Mouse (Mus musculus): ENCODE data around the gene 4931406P16Rik. TPM values are rescaled to one million over a fixed set of nuclear protein-coding genes. Genes with fewer than 3 reads are reported as not detected.
"Not testable (repeated sequence)": the region's sequence is repeated elsewhere in the genome, so short reads cannot be mapped to it uniquely, and the experiment has no call there.

Gene 4931406P16Rik
- total RNA-seq, 2 experiments from 2014 or later = 41.8 to 48.2 TPM

DNA sequence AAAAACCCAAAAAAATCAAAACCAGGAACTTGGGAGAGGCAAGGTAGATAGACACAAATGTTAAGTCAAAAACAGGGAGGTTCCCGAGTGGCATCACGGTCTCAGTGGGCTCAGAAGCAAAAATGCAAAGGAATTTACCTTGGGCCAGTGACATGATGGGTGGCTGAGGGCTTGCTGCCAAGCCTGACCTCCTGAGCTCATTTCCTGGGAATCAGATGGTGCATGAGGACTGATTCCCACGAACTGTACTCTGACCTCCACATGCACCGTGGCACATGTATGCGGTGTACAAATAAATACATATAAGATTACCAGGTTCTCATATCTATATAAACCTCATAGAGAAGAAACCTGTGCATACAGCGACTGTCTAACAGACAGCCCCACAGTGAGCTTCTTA is 89.0 kb downstream of the 4931406P16Rik start:
- intact Hi-C loops (cut with DNase I; ENCODE audit: low total_unique reads) = no loop called here
- DNase-seq = no peak

DNA sequence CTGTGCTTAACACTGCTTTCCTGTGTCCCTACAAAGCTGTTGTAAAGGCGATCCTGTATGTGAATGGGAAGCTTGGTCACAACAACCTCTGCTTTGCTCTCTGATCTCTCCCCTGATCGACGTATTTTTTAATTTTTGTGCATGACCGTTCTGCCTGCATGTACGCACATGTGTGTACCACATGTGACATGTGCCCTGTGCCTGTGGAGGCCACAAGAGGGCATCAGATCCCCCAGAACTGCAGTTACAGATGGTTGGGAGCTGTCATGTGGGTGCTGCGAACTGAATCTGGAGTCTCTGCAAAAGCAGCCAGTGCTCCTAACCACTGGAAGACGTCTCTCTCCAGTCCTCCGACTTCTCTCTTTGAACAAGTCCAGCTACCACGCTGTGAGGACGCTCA is 91.0 kb downstream of the 4931406P16Rik start:
- intact Hi-C loops (cut with DNase I; ENCODE audit: low total_unique reads) = no loop called here
- DNase-seq = no peak

- DNase-seq = no peak
- intact Hi-C loops (cut with DNase I; ENCODE audit: low total_unique reads) = no loop called here
Measured at GRCm38 (mm10) chr7:34221594-34222250, 91.6 kb downstream of the 4931406P16Rik start.

GRCm38 (mm10) chr7:34218496-34218895 is 94.9 kb downstream of the 4931406P16Rik start:
- no peak for DNase-seq
- intact Hi-C loops (cut with DNase I; ENCODE audit: low total_unique reads) = no loop called here

DNA sequence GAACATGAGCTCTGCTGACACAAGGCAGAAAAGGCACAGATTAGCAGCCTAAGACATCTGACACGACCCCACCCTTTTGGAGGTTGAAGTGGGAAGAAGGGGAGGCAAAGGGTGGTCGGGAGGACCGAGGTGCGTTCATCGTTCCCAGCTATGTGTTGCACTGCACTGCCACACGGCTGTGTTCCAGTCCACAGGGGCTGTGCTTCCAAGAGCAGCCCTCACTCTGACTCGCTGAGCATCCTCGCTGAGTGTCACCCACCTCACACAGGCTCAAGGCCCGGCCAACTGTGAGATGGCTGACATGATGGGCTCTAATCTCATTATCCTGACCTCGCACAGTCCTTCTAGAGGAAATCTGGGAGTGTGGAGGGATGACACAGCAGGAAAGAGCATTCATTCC is 96.9 kb downstream of the 4931406P16Rik start:
- intact Hi-C loops (cut with DNase I; ENCODE audit: low total_unique reads) = no loop called here
- no peak for DNase-seq

DNA sequence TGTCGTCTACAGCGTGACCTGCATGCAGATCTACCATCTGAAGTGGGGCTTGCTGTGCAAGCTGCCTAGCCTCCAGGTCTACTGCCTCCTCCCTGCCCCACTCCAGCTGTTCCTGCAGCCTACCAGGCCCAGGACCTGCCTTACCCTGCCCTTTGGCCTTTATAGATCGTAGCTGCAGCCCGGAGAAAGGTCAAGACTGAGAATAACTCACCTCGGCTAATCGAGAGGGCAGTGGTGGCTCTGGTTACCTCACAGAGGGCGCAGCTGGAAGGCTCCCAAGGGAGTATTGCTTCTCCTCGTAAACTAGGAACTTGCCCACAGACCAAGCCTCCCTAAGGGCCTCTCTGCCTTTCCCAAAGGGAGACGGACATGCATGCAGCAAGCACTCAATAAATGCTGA is 97.9 kb downstream of the 4931406P16Rik start:
- peak; percentile 77 for DNase-seq
- intact Hi-C loops (cut with DNase I; ENCODE audit: low total_unique reads) = no loop called here

- intact Hi-C loops (cut with DNase I; ENCODE audit: low total_unique reads) = no loop called here
- no peak for DNase-seq
Measured at GRCm38 (mm10) chr7:34214644-34215043, 98.7 kb downstream of the 4931406P16Rik start.

DNA sequence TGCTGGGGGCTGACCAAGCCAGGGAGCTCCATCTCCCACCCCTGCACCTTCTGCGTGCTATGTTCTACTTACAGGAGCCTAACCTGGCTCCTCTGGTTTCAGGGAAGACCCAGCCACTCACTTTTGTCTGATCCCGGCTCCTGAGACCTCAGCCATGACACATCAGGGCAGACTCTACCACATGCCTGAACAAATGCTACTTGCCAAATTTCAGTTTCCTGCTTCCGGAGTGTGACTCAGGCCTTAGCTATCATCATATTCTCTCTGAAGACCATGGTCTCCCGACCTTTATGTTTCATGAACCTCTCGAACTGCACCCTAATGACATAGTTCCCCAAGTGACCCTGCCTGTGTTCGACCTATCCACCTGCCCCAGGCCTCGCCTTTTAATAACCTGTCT is 100.1 kb downstream of the 4931406P16Rik start:
- intact Hi-C loops (cut with DNase I; ENCODE audit: low total_unique reads) = no loop called here
- no peak for DNase-seq

- intact Hi-C loops (cut with DNase I; ENCODE audit: low total_unique reads) = no loop called here
- DNase-seq = no peak
Measured at GRCm38 (mm10) chr7:34208027-34208745, 105.2 kb downstream of the 4931406P16Rik start.

- DNase-seq = no peak
- intact Hi-C loops (cut with DNase I; ENCODE audit: low total_unique reads) = no loop called here
Measured at GRCm38 (mm10) chr7:34206331-34206730, 107.0 kb downstream of the 4931406P16Rik start.

GRCm38 (mm10) chr7:34202147-34202546 is 111.2 kb downstream of the 4931406P16Rik start:
- DNase-seq; intact Hi-C loops (cut with DNase I; ENCODE audit: low total_unique reads): not testable (repeated sequence)

DNA sequence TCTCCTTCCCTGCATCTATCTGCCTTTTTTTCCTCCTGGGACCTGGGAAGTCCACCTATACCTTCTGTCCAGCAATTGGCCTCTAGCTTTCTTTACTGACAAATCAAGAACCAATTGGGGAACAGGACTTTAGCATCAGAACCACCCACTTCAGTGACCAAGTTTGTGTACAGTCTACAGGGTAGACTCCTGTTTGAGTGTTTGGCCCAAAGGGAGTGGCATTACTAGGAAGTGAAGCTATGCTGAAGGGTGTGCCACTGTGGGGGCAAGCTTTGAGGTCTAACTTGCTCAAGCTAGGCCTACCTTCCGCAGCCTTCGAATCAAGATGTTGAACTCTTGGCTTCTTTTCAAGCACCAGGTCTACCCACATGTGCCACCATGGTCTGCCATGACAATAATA is 112.5 kb downstream of the 4931406P16Rik start:
- intact Hi-C loops (cut with DNase I; ENCODE audit: low total_unique reads) = no loop called here
- no peak for DNase-seq

GRCm38 (mm10) chr7:34198346-34198745 is 115.0 kb downstream of the 4931406P16Rik start:
- intact Hi-C loops (cut with DNase I; ENCODE audit: low total_unique reads) = no loop called here
- DNase-seq = no peak

GRCm38 (mm10) chr7:34196132-34197128 is 116.9 kb downstream of the 4931406P16Rik start, which contains the start of gene Pdcd2l:
TSS of gene Pdcd2l (minus strand) at chr7:34196661.
- intact Hi-C loops (cut with DNase I; ENCODE audit: low total_unique reads) = no loop called here

DNA sequence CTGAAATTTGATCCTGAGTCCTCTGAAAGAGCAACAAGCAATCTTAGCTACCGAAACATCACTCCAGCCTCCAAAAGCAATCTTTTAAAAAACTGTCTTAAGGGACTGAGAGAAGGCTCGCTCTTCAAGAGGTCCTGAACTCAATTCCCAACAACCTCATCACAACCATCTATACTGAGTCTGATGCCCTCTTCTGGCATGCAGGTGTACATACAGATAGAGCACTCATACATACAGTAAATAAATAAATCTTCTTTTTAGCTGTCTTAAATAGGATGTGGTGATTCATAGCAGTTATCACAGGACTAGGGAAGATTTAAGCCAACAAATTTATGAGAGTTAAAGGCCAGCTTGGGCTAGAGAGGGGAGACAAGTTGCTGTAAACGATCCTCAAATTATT is 117.7 kb downstream of the 4931406P16Rik start:
- intact Hi-C loops (cut with DNase I; ENCODE audit: low total_unique reads) = no loop called here
- no peak for DNase-seq

More at GRCm38 (mm10) chr7:34196132-34197128, 116.9 kb downstream of the 4931406P16Rik start, which contains the start of gene Pdcd2l:
- peak; percentile 92 for DNase-seq

- no peak for DNase-seq
- intact Hi-C loops (cut with DNase I; ENCODE audit: low total_unique reads) = no loop called here
Measured at GRCm38 (mm10) chr7:34192825-34193224, 120.5 kb downstream of the 4931406P16Rik start.

DNA sequence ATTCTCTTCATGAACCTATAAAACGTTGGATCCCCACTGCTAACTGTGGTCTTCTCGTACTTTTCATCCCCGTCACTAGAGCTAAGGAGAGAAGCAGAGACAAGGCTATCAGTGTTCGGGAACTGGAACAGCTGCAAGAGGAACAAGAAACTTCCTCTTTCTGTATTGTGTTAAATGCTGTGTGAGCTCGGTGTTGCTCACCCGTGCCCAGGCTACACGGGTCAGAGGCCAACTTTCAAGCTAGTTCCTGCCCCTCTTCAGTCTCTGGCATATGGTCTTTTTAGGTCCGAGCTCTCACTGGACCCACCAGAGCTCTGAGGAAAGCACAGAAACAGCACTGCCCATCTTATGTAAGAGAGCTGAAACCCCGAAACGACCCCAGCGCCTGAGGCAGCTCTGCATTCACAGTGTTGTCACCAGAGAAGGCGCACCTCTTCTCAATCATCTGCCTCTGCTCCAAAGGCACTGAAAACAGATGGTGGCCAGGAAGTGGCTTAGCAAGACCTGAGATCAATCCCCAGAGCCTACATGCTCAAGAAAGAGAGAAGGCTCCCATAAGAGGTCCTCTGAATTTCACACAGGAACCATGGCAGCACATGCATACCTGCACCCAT is 123.9 kb downstream of the 4931406P16Rik start:
- intact Hi-C loops (cut with DNase I; ENCODE audit: low total_unique reads) = no loop called here
- no peak for DNase-seq

All from gastrocnemius, postnatal 14 days (tissue).